Comparison of ENCODE assay signal across 18 mouse cellular contexts in genomic region chr5:21254731-21255525, GRCm38 (mm10).
DNase-seq lines count a peak whose midpoint lies in the region; ATAC-seq and TF ChIP-seq lines count a peak whose summit lies in the region.
"Had no signal": no experiment of that assay in that cellular context is flagged by ENCODE, and none has a peak within 500 bp of the region (broad histone marks: within the 10 kb centered on the region; RNA-seq: fewer than 3 reads in every experiment).

No protein-coding gene starts in this region.

- no peaks in the 10 kb centered on the region for H3K79me2 ChIP-seq in MEL (ENCODE audit: control insufficient read depth, insufficient read depth, low read length, poor library complexity)

- TF ChIP-seq RAD21 in MEL (IDR thresholded peaks at IDR 0.05; ENCODE audit: low read depth, low read length) = no peak

- H3K9ac ChIP-seq in midbrain, embryonic 11.5 days (ENCODE audit: low read length) = no peak overlapping the region
- no peak overlapping the region for H3K9ac ChIP-seq in midbrain, embryonic 13.5 days (replicated peaks)
- peak overlapping the region; percentile 20 for H3K9ac ChIP-seq in MEL (ENCODE audit: control insufficient read depth, low read depth, low read length, poor library complexity, severe bottlenecking)

- TF ChIP-seq CTCF in MEL (IDR thresholded peaks at IDR 0.05 in 2 of 3, conservative IDR thresholded peaks at IDR 0.05 in 1 of 3; ENCODE audit: control insufficient read depth in 1 of 3, insufficient read depth in 1 of 3, low read depth in 2 of 3, low read length in 3 of 3, poor library complexity in 1 of 3, severe bottlenecking in 1 of 3) = no peak

- TF ChIP-seq POLR2A in MEL (IDR thresholded peaks at IDR 0.05; ENCODE audit: control insufficient read depth in 1 of 2, insufficient read depth in 1 of 2, low read depth in 1 of 2, low read length in 2 of 2, poor library complexity in 1 of 2) = no peak

- no peak for TF ChIP-seq EP300 in MEL (IDR thresholded peaks at IDR 0.05; ENCODE audit: low read depth in 1 of 2, low read length in 2 of 2)

- no peak for ATAC-seq in midbrain, embryonic 11.5 days (ENCODE audit: low FRiP score)
- no peak for ATAC-seq in midbrain, embryonic 13.5 days
- ATAC-seq: hindbrain, postnatal 0 days had no signal

- peak; percentile 75 for DNase-seq in midbrain, embryonic 11.5 days (ENCODE audit: low spot score, missing footprints)
- peak; percentile 54 to 55 for DNase-seq in B cell, adult 2 months
- DNase-seq in MEL (ENCODE audit: low read depth, low spot score) = no peak
- peak; percentile 67 for DNase-seq in induced T-regulatory cell, adult 2 months (ENCODE audit: low read depth)
- DNase-seq in layer of hippocampus, postnatal 14 days (ENCODE audit: low spot score in 2 of 2) = no peak
- DNase-seq in left cerebral cortex, adult 18-20 months (ENCODE audit: low spot score in 2 of 2) = no peak
- DNase-seq in heart, postnatal 4 days = no peak
- DNase-seq: cerebellum, adult 9-10 months; gastrocnemius, postnatal 10 days; kidney, adult 18-20 months; retina, postnatal 1 day; right cerebral cortex, postnatal 4 days had no signal

- no peak overlapping the region for H3K27ac ChIP-seq in midbrain, embryonic 11.5 days (ENCODE audit: low read depth, low read length)
- no peak overlapping the region for H3K27ac ChIP-seq in midbrain, embryonic 13.5 days
- H3K27ac ChIP-seq in MEL (ENCODE audit: control insufficient read depth, low read depth, low read length) = peak overlapping the region; percentile 78
- H3K27ac ChIP-seq: heart, adult 2 months; hindbrain, embryonic 10.5 days; hindbrain, postnatal 0 days; kidney, postnatal 0 days had no signal

- WGBS in midbrain, embryonic 11.5 days = 93% methylated on average over 12 of the region's 12 CpGs
- WGBS in midbrain, embryonic 13.5 days = 93% methylated on average over 12 of the region's 12 CpGs

- H3K4me1 ChIP-seq in midbrain, embryonic 11.5 days (ENCODE audit: control insufficient read depth, insufficient read depth, low read length) = no peaks in the 10 kb centered on the region
- no peaks in the 10 kb centered on the region for H3K4me1 ChIP-seq in midbrain, embryonic 13.5 days (replicated peaks)
- H3K4me1 ChIP-seq in MEL (ENCODE audit: control insufficient read depth in 1 of 2, insufficient read depth in 2 of 2, low read length in 2 of 2) = peaks cover 6 to 7% of the 10 kb centered on the region in 2 experiments
- H3K4me1 ChIP-seq: hindbrain, embryonic 10.5 days had no signal

- H3K9me3 ChIP-seq in midbrain, embryonic 11.5 days (ENCODE audit: control insufficient read depth, low read length) = no peaks in the 10 kb centered on the region
- no peaks in the 10 kb centered on the region for H3K9me3 ChIP-seq in midbrain, embryonic 13.5 days
- H3K9me3 ChIP-seq in MEL (replicated peaks; ENCODE audit: insufficient read depth, low read length) = no peaks in the 10 kb centered on the region
- H3K9me3 ChIP-seq: G1E; hindbrain, embryonic 10.5 days had no signal

- H3K4me3 ChIP-seq in midbrain, embryonic 11.5 days (ENCODE audit: low read depth, low read length) = no peak overlapping the region
- no peak overlapping the region for H3K4me3 ChIP-seq in midbrain, embryonic 13.5 days (replicated peaks)
- H3K4me3 ChIP-seq in MEL (ENCODE audit: control insufficient read depth in 1 of 2, insufficient read depth in 1 of 2, low read depth in 2 of 2, low read length in 2 of 2) = no peak overlapping the region
- H3K4me3 ChIP-seq: heart, adult 2 months; hindbrain, embryonic 10.5 days had no signal

- no peaks in the 10 kb centered on the region for H3K27me3 ChIP-seq in midbrain, embryonic 11.5 days (ENCODE audit: control insufficient read depth, insufficient read depth, low read length)
- H3K27me3 ChIP-seq in midbrain, embryonic 13.5 days = no peaks in the 10 kb centered on the region
- H3K27me3 ChIP-seq in MEL (ENCODE audit: control insufficient read depth in 1 of 2, insufficient read depth in 2 of 2, low read length in 2 of 2) = no peaks in the 10 kb centered on the region

- no peak overlapping the region for H3K4me2 ChIP-seq in midbrain, embryonic 11.5 days
- no peak overlapping the region for H3K4me2 ChIP-seq in midbrain, embryonic 13.5 days (replicated peaks)

- H3K36me3 ChIP-seq in midbrain, embryonic 11.5 days (ENCODE audit: control insufficient read depth, insufficient read depth, low read length) = no peaks in the 10 kb centered on the region
- H3K36me3 ChIP-seq in midbrain, embryonic 13.5 days = no peaks in the 10 kb centered on the region
- peaks cover 0 to 17% of the 10 kb centered on the region in 2 experiments; a peak in 2 of 4 replicates for H3K36me3 ChIP-seq in MEL (ENCODE audit: control insufficient read depth in 1 of 2, insufficient read depth in 2 of 2, low read length in 2 of 2)
- H3K36me3 ChIP-seq: G1E; hindbrain, embryonic 10.5 days had no signal

TF ChIP-seq in MEL, 35 proteins besides CTCF, POLR2A, EP300 and RAD21:
- TF ChIP-seq MXI1 (IDR thresholded peaks at IDR 0.05; ENCODE audit: low read depth, low read length) (no peak), ZMIZ1 (IDR thresholded peaks at IDR 0.05; ENCODE audit: low read depth, low read length) (no peak), USF2 (IDR thresholded peaks at IDR 0.05; ENCODE audit: borderline replicate concordance in 1 of 2, insufficient read depth in 1 of 2, low read depth in 1 of 2, low read length in 2 of 2) (no peak), MAZ (IDR thresholded peaks at IDR 0.05; ENCODE audit: low read depth, low read length) (no peak), NRF1 (IDR thresholded peaks at IDR 0.05; ENCODE audit: insufficient read depth, low read depth, low read length, poor library complexity, severe bottlenecking) (no peak), ZNF384 (IDR thresholded peaks at IDR 0.05; ENCODE audit: low read depth, low read length) (no peak), GATA1 (IDR thresholded peaks at IDR 0.05; ENCODE audit: low read depth, low read length) (no peak), HCFC1 (IDR thresholded peaks at IDR 0.05; ENCODE audit: low read depth, low read length) (no peak), TBP (IDR thresholded peaks at IDR 0.05; ENCODE audit: low read depth, low read length) (no peak), SIN3A (IDR thresholded peaks at IDR 0.05; ENCODE audit: low read length) (no peak), USF1 (IDR thresholded peaks at IDR 0.05; ENCODE audit: low read depth, low read length) (no peak), RCOR1 (IDR thresholded peaks at IDR 0.05; ENCODE audit: low read depth, low read length) (no peak)

Comparison
In these comparisons a context has a peak if more than half of its experiments do, and no peak if none do; other contexts are left out.
1. DNase-seq: peak in midbrain, embryonic 11.5 days (single experiment), B cell, adult 2 months (2 of 2) and induced T-regulatory cell, adult 2 months (single experiment); none in MEL (single experiment), layer of hippocampus, postnatal 14 days (0 of 2), left cerebral cortex, adult 18-20 months (0 of 2) and heart, postnatal 4 days (single experiment).